Mouse (Mus musculus) lung, adult 2 months (tissue): Measurements from ENCODE around the gene Slc5a1. TPM values are rescaled to one million over a fixed set of nuclear protein-coding genes. Genes with fewer than 3 reads are reported as not detected.

Experiments
- DNase-seq: peaks from one replicate; pipeline ENCODE4 v3.0.0; 2022
- H3K4me1 ChIP-seq: fragments of 200-500 bp; 2 replicates; pipeline ENCODE4 v1.6.1; 2011; ENCODE audit warnings: low read length; ENCODE audit not compliant: control insufficient read depth, insufficient read depth
- H3K4me3 ChIP-seq: fragments of 200-500 bp; replicated peaks from 2 replicates; pipeline ENCODE3; 2011; ENCODE audit warnings: low read depth, mild to moderate bottlenecking, control low read depth, low read length; ENCODE audit errors: extremely low read depth
- CTCF ChIP-seq: fragments of 200-500 bp; IDR thresholded peaks from 2 replicates; pipeline ENCODE4 v1.5.1; 2011; ENCODE audit warnings: mild to moderate bottlenecking, low read length, control low read depth; ENCODE audit not compliant: insufficient read depth
- POLR2A ChIP-seq: fragments of 200-500 bp; IDR thresholded peaks from 2 replicates; pipeline ENCODE4 v1.6.1; 2011; ENCODE audit warnings: low read depth, mild to moderate bottlenecking, control low read depth, low read length, borderline replicate concordance; ENCODE audit errors: extremely low read depth
- WGBS: fragments of 180-500 bp; shearing (Covaris S2); methylation state at CpG from one replicate; pipeline ENCODE4 v1.1.7; 2018; 5-methylcytosine and 5-hydroxymethylcytosine counted together
- polyA plus RNA-seq: library from polyadenylated mRNA; depleted of rRNA; stranded (reverse); fragments of >200 nt; gene quantifications from 2 replicates; pipeline ENCODE4 v1.2.3, GENCODE M21; 2012; rRNA removed

Gene Slc5a1
- polyA plus RNA-seq, 1 experiment: 2.5 TPM

GRCm38 (mm10) chr5:33204284-33204683 is 100.3 kb downstream of the Slc5a1 start:
- Histone ChIP-seq H3K4me1 (peaks cover 3% of the 10 kb centered on the region; the same call in 1 of the 2 replicates), H3K4me3 (no peak overlapping the region)
- no peak for TF ChIP-seq POLR2A
- no peak for TF ChIP-seq CTCF
- WGBS: 75% methylated on average over 7 of the region's 7 CpGs
- no peak for DNase-seq

- no peak overlapping the region for H3K4me3 ChIP-seq
- 85% methylated on average over 7 of the region's 7 CpGs for WGBS
- DNase-seq: no peak
- TF ChIP-seq CTCF: no peak
- no peak for TF ChIP-seq POLR2A
- H3K4me1 ChIP-seq: peaks cover 3% of the 10 kb centered on the region; the same call in 1 of the 2 replicates
Measured at GRCm38 (mm10) chr5:33206328-33206727, 102.3 kb downstream of the Slc5a1 start.

- WGBS: 50% methylated on average over 9 of the region's 9 CpGs
- Histone ChIP-seq H3K4me1 (peaks cover 3% of the 10 kb centered on the region; the same call in 1 of the 2 replicates), H3K4me3 (no peak overlapping the region)
- TF ChIP-seq POLR2A: no peak
- TF ChIP-seq CTCF: no peak
- DNase-seq: no peak
Measured at GRCm38 (mm10) chr5:33207136-33207535, 103.1 kb downstream of the Slc5a1 start.

- no peak overlapping the region for H3K4me3 ChIP-seq
- no peak for DNase-seq
- peaks cover 3% of the 10 kb centered on the region; the same call in 1 of the 2 replicates for H3K4me1 ChIP-seq
- WGBS: 57% methylated on average over 14 of the region's 14 CpGs
- TF ChIP-seq CTCF (no peak), POLR2A (no peak)
Measured at GRCm38 (mm10) chr5:33208533-33209245, 104.7 kb downstream of the Slc5a1 start.

- Histone ChIP-seq H3K4me1 (no peaks in the 10 kb centered on the region), H3K4me3 (no peak overlapping the region)
- no peak for DNase-seq
- WGBS: 60% methylated on average over 3 of the region's 3 CpGs
- TF ChIP-seq CTCF: no peak
- no peak for TF ChIP-seq POLR2A
Measured at GRCm38 (mm10) chr5:33210515-33210914, 106.5 kb downstream of the Slc5a1 start.

- no peak overlapping the region for H3K4me3 ChIP-seq
- 72% methylated on average over 5 of the region's 5 CpGs for WGBS
- TF ChIP-seq POLR2A: no peak
- TF ChIP-seq CTCF: no peak
- no peak for DNase-seq
- H3K4me1 ChIP-seq: no peaks in the 10 kb centered on the region
Measured at GRCm38 (mm10) chr5:33211254-33211653, 107.2 kb downstream of the Slc5a1 start.

Other genes with a start within 250 kb of the Slc5a1 start
- gene Prr14l, start 250.0 kb upstream of the Slc5a1 start, polyA plus RNA-seq: 12.7 and 15.4 TPM in 2 replicates
- gene Depdc5, start 240.5 kb upstream of the Slc5a1 start, polyA plus RNA-seq: 11.1 and 17.1 TPM in 2 replicates
- 136 and 154 TPM in 2 replicates for gene Ywhah, start 85.4 kb upstream of the Slc5a1 start, polyA plus RNA-seq
- 27.3 and 47.8 TPM in 2 replicates for gene Spon2, start 114.2 kb downstream of the Slc5a1 start, polyA plus RNA-seq
- gene Ctbp1, start 170.8 kb downstream of the Slc5a1 start, polyA plus RNA-seq: 304 and 332 TPM in 2 replicates
- 97.4 and 114 TPM in 2 replicates for gene Maea, start 231.3 kb downstream of the Slc5a1 start, polyA plus RNA-seq